Mouse (Mus musculus): ENCODE measurements around the gene Prim2. TPM values are rescaled to one million over a fixed set of nuclear protein-coding genes. Genes with fewer than 3 reads are reported as not detected.
"Not testable (repeated sequence)": the region's sequence is repeated elsewhere in the genome, so short reads cannot be mapped to it uniquely, and the experiment has no call there.

Prim2 gene
- polyA plus RNA-seq, 1 experiment from 2014 or later, result 39.1 TPM

DNA sequence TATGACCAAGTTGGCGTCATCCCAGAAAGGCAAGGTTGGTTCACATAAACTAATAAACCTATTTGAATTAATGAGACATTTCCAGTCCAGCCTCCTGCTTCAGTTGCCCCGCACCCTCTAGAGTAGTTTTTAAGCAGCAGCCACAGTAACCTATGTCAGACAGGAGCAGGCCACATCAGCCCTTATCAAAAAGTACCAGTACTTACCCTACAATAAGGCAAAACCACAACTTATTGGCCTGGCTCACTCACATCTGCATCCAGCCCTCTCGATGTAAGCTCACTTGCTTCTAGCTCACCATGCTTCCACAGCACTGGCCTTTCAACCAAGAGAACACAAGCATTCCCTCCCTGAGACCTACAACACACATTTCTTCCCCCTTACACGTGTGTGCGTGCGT lies 44.7 kb downstream of the Prim2 start:
- no peaks in the 10 kb centered on the region for H3K4me1 ChIP-seq
- peaks cover 37% of the 10 kb centered on the region for H3K36me3 ChIP-seq
- no peaks in the 10 kb centered on the region for H3K27me3 ChIP-seq
- H3K27ac ChIP-seq, result no peak overlapping the region
- no peak overlapping the region for H3K9ac ChIP-seq
- no peak overlapping the region for H3K4me3 ChIP-seq (replicated peaks)
- no peak overlapping the region for H3K4me2 ChIP-seq
- no peaks in the 10 kb centered on the region for H3K9me3 ChIP-seq (replicated peaks)
- 94% methylated on average over 6 of the region's 6 CpGs for WGBS
- no peak; the same call in 1 of the 2 replicates for ATAC-seq (replicated peaks; ENCODE audit: low FRiP score)

DNA sequence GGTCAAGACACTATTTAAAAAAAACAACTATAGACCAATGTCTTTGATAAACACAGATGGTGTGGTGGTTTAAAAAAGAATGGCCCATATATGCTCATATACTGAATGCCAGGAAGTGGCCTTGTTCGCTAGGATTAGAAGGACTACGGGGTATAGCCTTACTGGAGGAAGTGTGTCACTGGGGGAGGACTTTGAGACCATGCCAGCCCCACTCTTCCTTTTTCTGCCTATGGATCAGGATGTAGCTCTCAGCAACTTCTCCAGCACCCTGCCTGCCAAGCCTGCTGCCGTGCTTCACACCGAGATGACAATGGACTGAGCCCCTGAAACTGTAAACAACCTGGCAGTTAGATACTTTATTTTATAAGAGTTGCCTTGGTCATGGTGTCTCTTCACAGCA lies 45.2 kb downstream of the Prim2 start:
- 84% methylated on average over 4 of the region's 4 CpGs for WGBS
- no peak overlapping the region for H3K4me2 ChIP-seq
- H3K36me3 ChIP-seq, result peaks cover 33% of the 10 kb centered on the region
- no peak overlapping the region for H3K27ac ChIP-seq
- no peak overlapping the region for H3K4me3 ChIP-seq (replicated peaks)
- H3K9ac ChIP-seq, result no peak overlapping the region
- H3K4me1 ChIP-seq, result no peaks in the 10 kb centered on the region
- ATAC-seq (replicated peaks; ENCODE audit: low FRiP score), result no peak
- no peaks in the 10 kb centered on the region for H3K9me3 ChIP-seq (replicated peaks)
- no peaks in the 10 kb centered on the region for H3K27me3 ChIP-seq

DNA sequence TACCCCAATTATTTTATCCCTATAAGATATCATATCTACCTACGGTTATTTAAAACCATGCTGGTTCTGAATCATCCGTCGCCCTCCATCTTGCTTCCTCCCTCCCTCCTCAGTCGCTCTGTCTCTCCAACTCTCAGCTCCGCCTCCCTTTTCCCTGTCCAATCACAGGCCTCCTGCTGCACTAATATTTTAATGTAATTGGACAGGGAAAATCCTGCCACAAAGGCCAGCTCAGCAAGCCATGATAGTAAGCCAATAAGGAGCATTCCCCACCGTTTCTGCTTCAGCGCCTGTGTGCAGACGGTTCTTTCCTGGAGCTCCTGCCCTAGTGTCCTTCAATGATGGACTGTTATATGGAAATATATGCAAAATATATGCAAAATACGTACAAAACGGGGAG lies 47.8 kb downstream of the Prim2 start:
- Histone ChIP-seq H3K4me1 (no peaks in the 10 kb centered on the region), H3K9ac (no peak overlapping the region), H3K36me3 (peaks cover 9% of the 10 kb centered on the region), H3K4me3 (replicated peaks) (no peak overlapping the region), H3K27me3 (no peaks in the 10 kb centered on the region), H3K9me3 (replicated peaks) (no peaks in the 10 kb centered on the region), H3K4me2 (no peak overlapping the region), H3K27ac (no peak overlapping the region)
- 90% methylated on average over 10 of the region's 10 CpGs for WGBS
- no peak for ATAC-seq (replicated peaks; ENCODE audit: low FRiP score)

DNA sequence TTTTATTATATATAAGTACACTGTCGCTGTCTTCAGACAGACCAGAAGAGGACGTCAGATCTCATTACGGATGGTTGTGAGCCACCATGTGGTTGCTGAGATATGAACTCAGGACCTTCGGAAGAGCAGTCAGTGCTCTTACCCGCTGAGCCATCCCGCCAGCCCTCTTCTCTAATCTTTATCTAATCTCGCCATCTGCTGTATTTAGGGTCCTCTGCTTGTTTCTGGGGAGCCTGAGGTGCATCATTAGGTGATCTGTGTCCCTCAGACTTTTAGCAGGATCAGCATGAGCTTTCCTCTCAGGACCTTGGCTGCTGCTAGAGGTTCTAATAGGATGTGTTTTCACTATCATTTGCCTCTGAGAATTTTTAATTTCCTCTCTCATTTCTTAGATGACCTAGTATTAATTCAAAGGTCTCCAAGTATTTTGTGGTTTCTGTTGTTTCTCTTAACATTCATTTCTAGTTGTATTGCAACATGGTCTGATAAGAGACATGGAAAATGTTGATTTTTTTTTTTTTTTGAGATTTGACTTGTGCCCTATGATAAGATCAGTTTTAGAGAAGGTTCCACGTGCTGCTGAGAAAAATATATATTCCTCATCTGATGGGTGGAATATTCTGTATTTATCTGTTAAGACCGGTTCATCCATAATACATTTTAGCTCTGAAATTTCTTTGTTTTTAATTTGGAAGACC lies 49.4 kb downstream of the Prim2 start:
- Histone ChIP-seq H3K9me3 (replicated peaks) (no peaks in the 10 kb centered on the region), H3K36me3 (peaks cover 7% of the 10 kb centered on the region; the same call in 1 of the 2 replicates), H3K27me3 (no peaks in the 10 kb centered on the region), H3K9ac (no peak overlapping the region), H3K4me2 (no peak overlapping the region), H3K4me3 (replicated peaks) (no peak overlapping the region), H3K27ac (no peak overlapping the region), H3K4me1 (peaks cover 5% of the 10 kb centered on the region)
- 92% methylated on average over 9 of the region's 9 CpGs for WGBS
- ATAC-seq (replicated peaks; ENCODE audit: low FRiP score), result no peak

DNA sequence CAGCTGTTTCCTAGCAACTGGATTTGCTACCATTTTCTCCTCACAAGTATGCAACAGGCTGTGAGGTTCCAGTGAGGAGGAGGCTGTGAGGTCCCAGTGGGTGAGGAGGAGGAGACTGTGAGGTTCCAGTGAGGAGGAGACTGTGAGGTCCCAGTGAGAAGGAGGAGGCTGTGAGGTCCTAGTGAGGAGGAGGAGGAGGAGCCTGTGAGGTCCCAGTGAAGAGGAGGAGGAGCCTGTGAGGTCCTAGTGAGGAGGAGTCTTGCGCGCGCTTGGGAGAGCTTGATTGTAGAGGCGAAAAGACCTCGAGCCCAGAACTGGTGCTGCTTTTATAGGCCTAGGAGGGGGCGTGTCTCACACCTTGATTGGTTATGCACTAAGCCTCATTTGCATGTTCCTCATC lies 53.0 kb downstream of the Prim2 start:
- H3K4me3 ChIP-seq (replicated peaks); H3K27me3 ChIP-seq; H3K4me1 ChIP-seq; ATAC-seq (replicated peaks; ENCODE audit: low FRiP score); H3K27ac ChIP-seq; H3K9me3 ChIP-seq (replicated peaks); H3K9ac ChIP-seq; H3K36me3 ChIP-seq; H3K4me2 ChIP-seq: not testable (repeated sequence)
- WGBS, result 94% methylated on average over 5 of the region's 6 CpGs

DNA sequence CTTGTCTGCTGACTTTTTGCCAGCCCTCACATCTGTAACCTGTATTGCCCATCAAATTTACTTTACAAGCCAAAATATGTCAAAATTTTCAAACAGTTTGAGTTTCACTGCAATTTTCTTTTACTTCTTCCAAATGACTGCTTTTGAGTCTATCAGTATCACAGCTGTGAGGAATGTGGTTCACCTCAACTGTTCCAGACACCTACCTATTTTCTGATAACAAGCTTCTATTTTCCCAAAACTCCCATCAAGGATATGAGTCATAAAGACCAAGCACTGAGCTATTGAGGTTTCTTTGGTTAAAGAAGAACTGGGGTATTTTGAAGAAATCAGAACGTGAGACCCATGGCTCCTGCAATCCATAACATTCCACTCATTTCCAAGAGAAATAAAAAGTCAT lies 57.5 kb downstream of the Prim2 start:
- peaks cover 5% of the 10 kb centered on the region for H3K4me1 ChIP-seq
- no peaks in the 10 kb centered on the region for H3K27me3 ChIP-seq
- H3K9me3 ChIP-seq (replicated peaks), result no peaks in the 10 kb centered on the region
- no peak overlapping the region for H3K27ac ChIP-seq
- no peaks in the 10 kb centered on the region for H3K36me3 ChIP-seq
- H3K4me3 ChIP-seq (replicated peaks), result no peak overlapping the region
- ATAC-seq (replicated peaks; ENCODE audit: low FRiP score), result no peak
- 84% methylated on average over 1 of the region's 1 CpGs for WGBS
- no peak overlapping the region for H3K9ac ChIP-seq
- no peak overlapping the region for H3K4me2 ChIP-seq

DNA sequence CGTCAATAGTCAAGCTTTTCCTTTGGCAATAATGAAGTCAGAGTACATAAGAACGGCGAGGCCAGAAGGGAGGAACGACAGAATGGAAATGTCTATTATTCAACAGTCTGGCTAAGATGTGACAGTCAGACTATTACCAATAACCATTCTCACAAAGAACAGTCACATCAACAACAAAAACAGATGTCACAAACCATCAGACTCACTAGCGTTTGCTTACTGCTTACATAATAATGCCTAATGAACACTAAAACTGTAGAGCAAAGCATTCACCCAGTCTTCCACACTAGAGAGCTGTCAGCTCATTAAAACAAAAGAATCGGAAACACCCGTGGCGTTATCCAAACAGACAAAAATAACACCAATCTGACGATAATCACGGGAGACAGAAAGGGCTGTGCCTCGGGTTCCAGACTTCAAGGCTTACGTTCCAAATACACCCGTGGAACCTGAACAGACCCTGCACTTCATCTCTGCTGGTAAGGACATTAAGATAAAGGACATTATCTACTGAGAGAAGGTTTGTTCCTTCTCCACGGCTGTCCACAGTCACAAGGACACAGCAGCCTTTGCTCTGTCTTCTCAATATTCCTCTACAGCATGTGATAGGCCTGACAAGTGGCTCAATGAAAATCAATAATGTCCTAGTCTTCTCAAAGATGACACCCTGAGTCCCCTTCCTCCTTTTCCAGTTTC lies 59.4 kb downstream of the Prim2 start:
- H3K4me2 ChIP-seq, result no peak overlapping the region
- WGBS, result 61% methylated on average over 14 of the region's 14 CpGs
- no peak for ATAC-seq (replicated peaks; ENCODE audit: low FRiP score)
- H3K9me3 ChIP-seq (replicated peaks), result no peaks in the 10 kb centered on the region
- no peak overlapping the region for H3K27ac ChIP-seq
- no peaks in the 10 kb centered on the region for H3K27me3 ChIP-seq
- H3K4me1 ChIP-seq, result no peaks in the 10 kb centered on the region
- H3K4me3 ChIP-seq (replicated peaks), result no peak overlapping the region
- H3K9ac ChIP-seq, result no peak overlapping the region
- H3K36me3 ChIP-seq, result no peaks in the 10 kb centered on the region

DNA sequence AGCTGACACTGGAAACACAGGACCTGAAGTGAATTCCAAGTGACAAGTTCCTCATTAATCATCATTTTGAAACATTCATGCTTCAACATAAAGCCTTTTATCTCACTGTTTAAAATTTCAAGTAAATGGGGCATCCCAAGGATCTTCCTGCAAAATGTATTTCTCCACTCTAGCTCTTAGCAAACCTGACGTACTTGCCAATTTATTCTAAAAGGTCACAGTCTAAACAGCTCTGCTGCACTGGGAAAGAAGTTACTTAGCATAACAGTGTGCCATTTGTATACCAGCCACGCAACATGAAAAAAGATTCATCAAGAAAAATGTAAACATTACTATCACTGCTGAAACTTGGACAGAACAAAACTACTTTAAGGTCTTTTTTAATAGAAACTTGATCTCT lies 61.5 kb downstream of the Prim2 start:
- no peak overlapping the region for H3K27ac ChIP-seq
- no peaks in the 10 kb centered on the region for H3K4me1 ChIP-seq
- no peak overlapping the region for H3K9ac ChIP-seq
- no peak overlapping the region for H3K4me3 ChIP-seq (replicated peaks)
- WGBS, result 90% methylated on average over 2 of the region's 2 CpGs
- no peak overlapping the region for H3K4me2 ChIP-seq
- no peaks in the 10 kb centered on the region for H3K27me3 ChIP-seq
- H3K36me3 ChIP-seq, result no peaks in the 10 kb centered on the region
- H3K9me3 ChIP-seq (replicated peaks), result no peaks in the 10 kb centered on the region
- no peak for ATAC-seq (replicated peaks; ENCODE audit: low FRiP score)

DNA sequence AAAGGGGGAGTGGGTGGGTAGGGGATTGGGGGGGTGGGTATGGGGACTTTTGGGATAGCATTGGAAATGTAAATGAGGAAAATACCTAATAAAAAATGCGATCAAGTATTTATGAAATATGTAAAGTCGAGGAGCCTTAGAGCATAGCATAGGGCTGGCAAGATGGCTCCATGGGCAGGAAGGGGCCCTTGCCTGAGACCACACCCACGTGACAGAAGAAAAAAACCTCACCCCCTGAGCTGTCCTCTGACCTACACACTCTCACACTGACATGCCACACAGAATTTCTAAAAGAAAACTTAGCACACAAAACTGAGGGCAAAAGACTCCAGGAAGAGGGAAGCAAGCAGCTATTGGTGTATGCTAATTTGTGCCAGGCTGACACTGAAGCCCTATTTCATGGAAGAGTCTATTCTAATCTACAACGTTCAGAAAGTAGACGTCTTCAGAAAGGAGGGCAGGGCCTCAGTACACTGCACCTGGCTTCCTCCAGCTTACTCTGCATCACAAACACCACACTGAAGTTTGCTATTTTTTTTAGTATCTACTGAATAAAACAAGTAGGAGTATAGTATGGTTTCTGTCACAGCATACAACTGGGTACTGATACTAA lies 65.4 kb downstream of the Prim2 start:
- Histone ChIP-seq H3K4me2 (no peak overlapping the region), H3K9me3 (replicated peaks) (no peaks in the 10 kb centered on the region), H3K4me1 (no peaks in the 10 kb centered on the region), H3K9ac (no peak overlapping the region), H3K27ac (no peak overlapping the region), H3K36me3 (no peaks in the 10 kb centered on the region), H3K4me3 (replicated peaks) (no peak overlapping the region), H3K27me3 (no peaks in the 10 kb centered on the region)
- no peak; the same call in 1 of the 2 replicates for ATAC-seq (replicated peaks; ENCODE audit: low FRiP score)
- 90% methylated on average over 5 of the region's 5 CpGs for WGBS

DNA sequence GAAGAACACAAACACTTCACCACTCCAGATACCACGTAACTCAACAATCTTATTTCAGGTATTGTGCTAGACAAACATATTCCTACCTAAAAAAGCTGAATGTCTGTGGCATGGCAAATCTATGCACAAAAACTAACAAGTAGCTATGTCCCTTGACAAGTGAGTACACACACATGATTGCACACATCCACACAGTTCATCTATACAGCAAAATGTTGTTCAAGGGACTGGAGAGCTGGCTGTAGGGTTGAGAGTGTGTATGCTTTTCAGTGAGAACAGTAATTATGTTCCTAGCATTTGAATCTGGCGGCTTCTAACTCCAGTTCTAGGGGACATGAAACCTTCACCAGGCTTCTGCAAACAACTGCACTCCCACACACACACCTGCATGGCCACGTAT lies 69.9 kb downstream of the Prim2 start:
- no peak overlapping the region for H3K27ac ChIP-seq
- H3K4me3 ChIP-seq (replicated peaks), result no peak overlapping the region
- H3K9ac ChIP-seq, result no peak overlapping the region
- H3K27me3 ChIP-seq, result no peaks in the 10 kb centered on the region
- ATAC-seq (replicated peaks; ENCODE audit: low FRiP score), result no peak
- 82% methylated on average over 3 of the region's 3 CpGs for WGBS
- H3K4me1 ChIP-seq, result no peaks in the 10 kb centered on the region
- 0 out of 2 replicates have a peak, but pooled peaks cover 3% of the 10 kb centered on the region for H3K9me3 ChIP-seq (replicated peaks)
- H3K4me2 ChIP-seq, result no peak overlapping the region
- H3K36me3 ChIP-seq, result peaks cover 8% of the 10 kb centered on the region; the same call in 1 of the 2 replicates

DNA sequence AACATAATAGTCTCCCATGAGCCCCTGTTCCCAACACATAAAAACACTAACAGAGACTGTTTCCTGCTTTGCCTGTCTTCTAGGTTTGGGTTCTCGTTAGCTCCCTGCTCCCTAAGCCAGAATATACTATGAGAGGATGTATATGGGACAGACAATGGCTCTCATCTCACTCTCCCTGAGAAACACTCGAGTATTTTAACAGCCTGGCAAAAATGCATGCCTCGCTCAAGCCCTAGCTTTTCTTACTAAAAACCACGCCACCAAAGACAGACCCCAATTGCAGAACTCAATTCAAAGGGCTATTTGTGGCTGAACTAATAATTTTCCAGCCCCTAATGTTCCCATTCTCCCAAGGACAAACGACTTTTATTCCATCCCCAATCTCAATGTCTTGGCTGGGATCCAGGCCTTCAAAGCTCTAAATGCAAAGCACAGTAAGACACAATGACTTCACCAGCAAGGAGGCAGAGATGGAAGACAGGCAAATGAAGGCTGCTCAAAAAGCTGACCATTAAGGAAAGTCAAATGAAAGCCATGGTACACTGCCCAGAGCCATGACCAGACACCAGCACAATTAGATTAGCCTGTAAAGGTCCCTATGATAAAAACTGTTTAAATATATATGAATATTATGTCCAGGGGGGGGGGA lies 70.5 kb downstream of the Prim2 start:
- Histone ChIP-seq H3K27ac (no peak overlapping the region), H3K36me3 (peaks cover 8% of the 10 kb centered on the region; the same call in 1 of the 2 replicates), H3K4me3 (replicated peaks) (no peak overlapping the region), H3K27me3 (no peaks in the 10 kb centered on the region), H3K4me2 (no peak overlapping the region), H3K9ac (no peak overlapping the region), H3K4me1 (no peaks in the 10 kb centered on the region), H3K9me3 (replicated peaks) (0 out of 2 replicates have a peak, but pooled peaks cover 3% of the 10 kb centered on the region)
- WGBS, result 84% methylated on average over 5 of the region's 5 CpGs
- ATAC-seq (replicated peaks; ENCODE audit: low FRiP score), result no peak

DNA sequence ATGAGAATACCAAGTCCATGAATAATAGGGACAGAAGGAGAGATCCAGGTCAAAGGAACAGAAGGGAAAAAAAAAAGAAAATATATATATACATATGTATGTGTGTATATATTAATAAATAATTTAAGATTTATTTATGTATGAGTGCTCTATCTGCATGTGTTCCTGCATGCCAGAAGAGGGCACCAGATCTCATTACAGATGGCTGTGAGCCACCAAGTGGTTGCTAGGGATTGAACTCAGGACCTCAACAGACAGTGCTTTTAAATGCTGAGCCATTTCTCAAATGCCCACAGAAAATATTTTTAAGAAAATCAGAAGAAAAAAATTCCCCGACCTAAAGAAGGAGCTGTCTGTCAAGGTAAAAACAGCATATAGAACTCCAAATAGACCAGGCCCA lies 72.6 kb downstream of the Prim2 start:
- WGBS, result 79% methylated on average over 1 of the region's 1 CpGs
- H3K4me1 ChIP-seq, result no peaks in the 10 kb centered on the region
- H3K9me3 ChIP-seq (replicated peaks), result 0 out of 2 replicates have a peak, but pooled peaks cover 3% of the 10 kb centered on the region

More for the DNA sequence above, 72.6 kb downstream of the Prim2 start:
- no peak overlapping the region for H3K4me3 ChIP-seq (replicated peaks)
- no peak overlapping the region for H3K4me2 ChIP-seq
- ATAC-seq (replicated peaks; ENCODE audit: low FRiP score), result no peak
- no peak overlapping the region for H3K9ac ChIP-seq
- peaks cover 8% of the 10 kb centered on the region; the same call in 1 of the 2 replicates for H3K36me3 ChIP-seq
- H3K27ac ChIP-seq, result no peak overlapping the region
- H3K27me3 ChIP-seq, result no peaks in the 10 kb centered on the region
